Comparison of ENCODE assay signal across 13 mouse cellular contexts in genomic region chr7:143108996-143109660, GRCm38 (mm10). TPM values are rescaled to one million over a fixed set of nuclear protein-coding genes. Genes with fewer than 3 reads are reported as not detected.
DNase-seq lines count a peak whose midpoint lies in the region; ATAC-seq lines count a peak whose summit lies in the region.
"Had no signal": no experiment of that assay in that cellular context is flagged by ENCODE, and none has a peak within 500 bp of the region (broad histone marks: within the 10 kb centered on the region; RNA-seq: fewer than 3 reads in every experiment).

No protein-coding gene starts in this region.

- peak overlapping the region; percentile 88 for H3K4me2 ChIP-seq in heart, embryonic 13.5 days
- peak overlapping the region; percentile 36 for H3K4me2 ChIP-seq in kidney, embryonic 16.5 days (replicated peaks; ENCODE audit: low read depth, low read length)
- H3K4me2 ChIP-seq: limb, embryonic 15.5 days had no signal

- peak overlapping the region; percentile 85 for H3K9ac ChIP-seq in heart, embryonic 13.5 days
- no peak overlapping the region; the same call in 1 of the 2 replicates for H3K9ac ChIP-seq in kidney, embryonic 16.5 days (replicated peaks; ENCODE audit: low read length)
- H3K9ac ChIP-seq: limb, embryonic 15.5 days had no signal

- H3K4me1 ChIP-seq in heart, embryonic 10.5 days, result peaks cover 72% of the 10 kb centered on the region
- H3K4me1 ChIP-seq in heart, embryonic 13.5 days, result peaks cover 74% of the 10 kb centered on the region
- peaks cover 29% of the 10 kb centered on the region for H3K4me1 ChIP-seq in kidney, embryonic 16.5 days (ENCODE audit: insufficient read depth, low read length)

- no peaks in the 10 kb centered on the region for H3K9me3 ChIP-seq in heart, embryonic 10.5 days
- H3K9me3 ChIP-seq in heart, embryonic 13.5 days, result no peaks in the 10 kb centered on the region
- H3K9me3 ChIP-seq in kidney, embryonic 16.5 days (ENCODE audit: low read length), result no peaks in the 10 kb centered on the region
- H3K9me3 ChIP-seq: embryonic facial prominence, embryonic 10.5 days; limb, embryonic 15.5 days had no signal

- H3K27me3 ChIP-seq in heart, embryonic 10.5 days (ENCODE audit: insufficient read depth, poor library complexity, severe bottlenecking), result peaks cover 55% of the 10 kb centered on the region
- peaks cover 49% of the 10 kb centered on the region for H3K27me3 ChIP-seq in heart, embryonic 13.5 days (replicated peaks)
- peaks cover 49% of the 10 kb centered on the region for H3K27me3 ChIP-seq in kidney, embryonic 16.5 days (ENCODE audit: insufficient read depth, low read length)

- peak overlapping the region; percentile 85 for H3K27ac ChIP-seq in heart, embryonic 10.5 days
- H3K27ac ChIP-seq in heart, embryonic 13.5 days (replicated peaks), result peak overlapping the region; percentile 98
- H3K27ac ChIP-seq in kidney, embryonic 16.5 days (ENCODE audit: low read length), result peak overlapping the region; percentile 19
- H3K27ac ChIP-seq: embryonic facial prominence, embryonic 10.5 days; limb, embryonic 15.5 days had no signal

- ATAC-seq in heart, embryonic 13.5 days (ENCODE audit: extremely low read depth, insufficient number of reproducible peaks, low FRiP score, low TSS enrichment), result no peak
- no peak for ATAC-seq in kidney, embryonic 16.5 days (ENCODE audit: low FRiP score, low TSS enrichment)
- ATAC-seq: hindbrain, embryonic 16.5 days had no signal

- H3K4me3 ChIP-seq in heart, embryonic 10.5 days, result no peak overlapping the region
- peak overlapping the region; percentile 66 for H3K4me3 ChIP-seq in heart, embryonic 13.5 days
- no peak overlapping the region for H3K4me3 ChIP-seq in kidney, embryonic 16.5 days (ENCODE audit: low read length)
- H3K4me3 ChIP-seq: embryonic facial prominence, embryonic 10.5 days; limb, embryonic 15.5 days had no signal

- no peak for DNase-seq in heart, embryonic 10.5 days (ENCODE audit: low spot score)
- no peak for DNase-seq in heart, adult 8-10 months (ENCODE audit: low spot score)
- peak; percentile 62 for DNase-seq in lung, postnatal 10 days
- DNase-seq in frontal cortex, postnatal 25 days (ENCODE audit: low spot score in 2 of 2), result no peak
- no peak for DNase-seq in cerebellum, postnatal 4 days (ENCODE audit: low spot score in 2 of 2)
- no peak for DNase-seq in embryo, embryonic 9.5 days (ENCODE audit: extremely low spot score)
- DNase-seq: thymus, postnatal 14 days had no signal

- H3K36me3 ChIP-seq in heart, embryonic 10.5 days, result no peaks in the 10 kb centered on the region
- H3K36me3 ChIP-seq in heart, embryonic 13.5 days, result no peaks in the 10 kb centered on the region
- no peaks in the 10 kb centered on the region for H3K36me3 ChIP-seq in kidney, embryonic 16.5 days (ENCODE audit: insufficient read depth, low read length)
- H3K36me3 ChIP-seq: embryonic facial prominence, embryonic 10.5 days; limb, embryonic 15.5 days had no signal

- 30% methylated on average over 3 of the region's 3 CpGs for WGBS in heart, embryonic 10.5 days
- WGBS in heart, embryonic 13.5 days, result 22% methylated on average over 3 of the region's 3 CpGs
- 26% methylated on average over 3 of the region's 3 CpGs for WGBS in kidney, embryonic 16.5 days

RNA-seq across cellular contexts. Expression of gene Kcnq1, which starts 3.0 kb away (rescaled TPM):
- 5.4 and 10.5 TPM in 2 replicates for polyA plus RNA-seq in heart, embryonic 10.5 days (2016; fragmentation: Nextera tagmentation; extraction: Ambion mirVana)
- 10 to 100 TPM; 30.9 to 36.9 (median 32.8) TPM for total RNA-seq in heart, adult 8-10 months (2022)
- polyA plus RNA-seq in heart, embryonic 13.5 days (2015; fragmentation: Nextera tagmentation; extraction: Ambion mirVana), result 15.0 and 15.6 TPM in 2 replicates
- 9.2 and 9.8 TPM in 2 replicates for polyA plus RNA-seq in kidney, embryonic 16.5 days (2015; fragmentation: Nextera tagmentation; extraction: Ambion mirVana)

RNA-seq across cellular contexts. Expression of gene Trpm5, which starts 14.7 kb away (rescaled TPM):
- 1.1 and 1.5 TPM in 2 replicates for polyA plus RNA-seq in heart, embryonic 10.5 days (2016; fragmentation: Nextera tagmentation; extraction: Ambion mirVana)
- under 1 TPM in 1 of 4 experiments, not detected in 3; 0.28 TPM for total RNA-seq in heart, adult 8-10 months (2022)
- polyA plus RNA-seq in heart, embryonic 13.5 days (2015; fragmentation: Nextera tagmentation; extraction: Ambion mirVana), result 3.5 and 4.4 TPM in 2 replicates
- 6.0 and 6.9 TPM in 2 replicates for polyA plus RNA-seq in kidney, embryonic 16.5 days (2015; fragmentation: Nextera tagmentation; extraction: Ambion mirVana)
- total RNA-seq: layer of hippocampus, postnatal 25 days had no signal

RNA-seq across cellular contexts. Expression of gene Tssc4, which starts 40.1 kb away (rescaled TPM):
- 78.0 and 99.5 TPM in 2 replicates for polyA plus RNA-seq in heart, embryonic 10.5 days (2016; fragmentation: Nextera tagmentation; extraction: Ambion mirVana)
- 10 to 100 TPM; 13.6 to 15.2 (median 14.3) TPM for total RNA-seq in heart, adult 8-10 months (2022)
- polyA plus RNA-seq in heart, embryonic 13.5 days (2015; fragmentation: Nextera tagmentation; extraction: Ambion mirVana), result 58.2 and 60.7 TPM in 2 replicates
- 104 and 120 TPM in 2 replicates for polyA plus RNA-seq in kidney, embryonic 16.5 days (2015; fragmentation: Nextera tagmentation; extraction: Ambion mirVana)

RNA-seq across cellular contexts. Expression of gene Cd81, which starts 56.6 kb away (rescaled TPM):
- 472 and 583 TPM in 2 replicates for polyA plus RNA-seq in heart, embryonic 10.5 days (2016; fragmentation: Nextera tagmentation; extraction: Ambion mirVana)
- total RNA-seq in heart, adult 8-10 months (2022), result 100 to 1,000 TPM; 397 to 430 (median 418) TPM
- 750 and 845 TPM in 2 replicates for polyA plus RNA-seq in heart, embryonic 13.5 days (2015; fragmentation: Nextera tagmentation; extraction: Ambion mirVana)
- 643 and 698 TPM in 2 replicates for polyA plus RNA-seq in kidney, embryonic 16.5 days (2015; fragmentation: Nextera tagmentation; extraction: Ambion mirVana)

Comparison
In these comparisons a context has a peak if more than half of its experiments do, and no peak if none do; other contexts are left out.
1. H3K27ac ChIP-seq: peak in every context shown above with its lines; median percentile 98 in heart, embryonic 13.5 days; 85 in heart, embryonic 10.5 days; 19 in kidney, embryonic 16.5 days.